Mouse (Mus musculus) forebrain, embryonic 11.5 days (tissue): ENCODE measurements around the gene Gm14180. TPM values are rescaled to one million over a fixed set of nuclear protein-coding genes. Genes with fewer than 3 reads are reported as not detected.
"Not testable (repeated sequence)": the region's sequence is repeated elsewhere in the genome, so short reads cannot be mapped to it uniquely, and the experiment has no call there.

Experiments
- ATAC-seq: fragments of 200-750 bp; cut with Nextera tagmentation; replicated peaks from 2 replicates; pipeline ENCODE4 v1.8.0; 2017; ENCODE audit warnings: moderate TSS enrichment; ENCODE audit not compliant: low FRiP score
- DNase-seq: peaks from one replicate; pipeline ENCODE4 v3.0.0-alpha.2; 2017; ENCODE audit warnings: low spot score
- H3K27ac ChIP-seq: fragments of 300-500 bp; sonication (generic); 2 replicates; pipeline ENCODE4 v1.5.1; 2014; ENCODE audit warnings: low read depth, low read length
- H3K27me3 ChIP-seq: fragments of 300-500 bp; sonication (generic); 2 replicates; pipeline ENCODE4 v1.6.1; 2014; ENCODE audit warnings: mild to moderate bottlenecking, low read length, mixed read lengths; ENCODE audit not compliant: control insufficient read depth, insufficient read depth
- H3K36me3 ChIP-seq: fragments of 300-500 bp; sonication (generic); 2 replicates; pipeline ENCODE4 v1.6.1; 2014; ENCODE audit warnings: mild to moderate bottlenecking, low read length, moderate library complexity, mixed read lengths; ENCODE audit not compliant: control insufficient read depth, insufficient read depth
- H3K4me1 ChIP-seq: fragments of 300-500 bp; sonication (generic); replicated peaks from 2 replicates; pipeline ENCODE4 v1.6.1; 2014; ENCODE audit warnings: low read length, mixed read lengths; ENCODE audit not compliant: control insufficient read depth, insufficient read depth
- H3K4me2 ChIP-seq: fragments of 300-500 bp; sonication (generic); 2 replicates; pipeline ENCODE4 v1.6.1; 2014; ENCODE audit warnings: low read depth, mild to moderate bottlenecking, low read length, moderate library complexity, mixed read lengths; ENCODE audit not compliant: severe bottlenecking
- H3K4me3 ChIP-seq: fragments of 300-500 bp; sonication (generic); 2 replicates; pipeline ENCODE4 v1.5.1; 2014; ENCODE audit warnings: low read depth, low read length
- H3K9ac ChIP-seq: fragments of 300-500 bp; sonication (generic); 2 replicates; pipeline ENCODE4 v1.6.1; 2014; ENCODE audit warnings: low read length
- H3K9me3 ChIP-seq: fragments of 300-500 bp; sonication (generic); 2 replicates; pipeline ENCODE4 v1.6.1; 2016; ENCODE audit warnings: low read length, mixed read lengths; ENCODE audit not compliant: control insufficient read depth
- WGBS: fragments of 180-500 bp; shearing (Covaris S2); extraction: QIAGEN DNeasy Blood & Tissue Kit; methylation state at CpG from one replicate; pipeline ENCODE4 v1.1.7; 2014; 5-methylcytosine and 5-hydroxymethylcytosine counted together
- polyA plus RNA-seq: library from polyadenylated mRNA; unstranded; fragments of >200 nt; fragmentation: Nextera tagmentation; extraction: Ambion mirVana; gene quantifications from 2 replicates; pipeline ENCODE4 v1.2.1, GENCODE M21; 2014

The Gm14180 gene
- not detected in 2 replicates for polyA plus RNA-seq

GRCm38 (mm10) chr11:99734190-99734589 lies at the start of gene Gm14180:
Gm14180 (minus strand) TSS chr11:99734290.
- WGBS, result 74% methylated on average over 2 of the region's 2 CpGs
- DNase-seq (no peak), ATAC-seq (no peak)
- H3K27me3 ChIP-seq, result no peaks in the 10 kb centered on the region
- no peak within 1 kb of the TSS for H3K4me3 ChIP-seq
- no peak within 1 kb of the TSS for H3K4me2 ChIP-seq
- H3K9ac ChIP-seq, result no peak within 1 kb of the TSS
- no peaks in the 10 kb centered on the region for H3K4me1 ChIP-seq
- H3K9me3 ChIP-seq, result no peaks in the 10 kb centered on the region
- H3K27ac ChIP-seq, result no peak within 1 kb of the TSS
- H3K36me3 ChIP-seq, result no peaks in the 10 kb centered on the region

- 88% methylated on average over 2 of the region's 2 CpGs for WGBS
Observed at GRCm38 (mm10) chr11:99780604-99781003, 46.5 kb upstream of the Gm14180 start, which contains the start of gene Krtap4-8. Krtap4-8 (minus strand) TSS chr11:99780704.

GRCm38 (mm10) chr11:99778401-99778800 lies 44.3 kb upstream of the Gm14180 start:
- H3K27me3 ChIP-seq, result no peaks in the 10 kb centered on the region
- H3K4me1 ChIP-seq, result no peaks in the 10 kb centered on the region
- H3K9me3 ChIP-seq, result no peaks in the 10 kb centered on the region
- WGBS, result 51% methylated on average over 7 of the region's 7 CpGs
- H3K4me2 ChIP-seq, result no peak overlapping the region
- H3K4me3 ChIP-seq, result no peak overlapping the region
- DNase-seq, result no peak
- no peak overlapping the region for H3K9ac ChIP-seq
- no peaks in the 10 kb centered on the region for H3K36me3 ChIP-seq
- no peak overlapping the region for H3K27ac ChIP-seq
- no peak for ATAC-seq

More at GRCm38 (mm10) chr11:99780604-99781003, 46.5 kb upstream of the Gm14180 start, which contains the start of gene Krtap4-8:
- DNase-seq (no peak), ATAC-seq (no peak)
- Histone ChIP-seq H3K36me3 (no peaks in the 10 kb centered on the region), H3K27me3 (no peaks in the 10 kb centered on the region), H3K4me3 (no peak within 1 kb of the TSS), H3K4me1 (no peaks in the 10 kb centered on the region), H3K4me2 (no peak within 1 kb of the TSS), H3K9me3 (no peaks in the 10 kb centered on the region), H3K9ac (no peak within 1 kb of the TSS), H3K27ac (no peak within 1 kb of the TSS)

- DNase-seq, H3K9ac ChIP-seq, H3K4me2 ChIP-seq, H3K4me1 ChIP-seq, H3K9me3 ChIP-seq, H3K27me3 ChIP-seq, H3K27ac ChIP-seq, ATAC-seq, H3K4me3 ChIP-seq, H3K36me3 ChIP-seq: not testable (repeated sequence)
Observed at GRCm38 (mm10) chr11:99772813-99773212, 38.7 kb upstream of the Gm14180 start, which contains the start of gene Gm11595. Gm11595 (minus strand) TSS chr11:99772913.

- no peak overlapping the region for H3K9ac ChIP-seq
- H3K36me3 ChIP-seq, result no peaks in the 10 kb centered on the region
- no peaks in the 10 kb centered on the region for H3K9me3 ChIP-seq
- no peaks in the 10 kb centered on the region for H3K4me1 ChIP-seq
- H3K27me3 ChIP-seq, result no peaks in the 10 kb centered on the region
- no peak overlapping the region for H3K4me2 ChIP-seq
- no peak for DNase-seq
- H3K27ac ChIP-seq, result no peak overlapping the region
- WGBS, result 83% methylated on average over 2 of the region's 2 CpGs
- no peak for ATAC-seq
- no peak overlapping the region for H3K4me3 ChIP-seq
Observed at GRCm38 (mm10) chr11:99768410-99768809, 34.3 kb upstream of the Gm14180 start.

GRCm38 (mm10) chr11:99758877-99759276 lies 24.8 kb upstream of the Gm14180 start:
- WGBS, result 90% methylated on average over 1 of the region's 1 CpGs
- Histone ChIP-seq H3K36me3 (no peaks in the 10 kb centered on the region), H3K4me1 (no peaks in the 10 kb centered on the region), H3K9ac (no peak overlapping the region), H3K4me3 (no peak overlapping the region), H3K27me3 (no peaks in the 10 kb centered on the region), H3K9me3 (no peaks in the 10 kb centered on the region), H3K4me2 (no peak overlapping the region), H3K27ac (no peak overlapping the region)
- DNase-seq (peak; percentile 49), ATAC-seq (no peak)

- no peak overlapping the region for H3K4me3 ChIP-seq
- ATAC-seq (no peak), DNase-seq (no peak)
- H3K4me1 ChIP-seq, result no peaks in the 10 kb centered on the region
- H3K4me2 ChIP-seq, result no peak overlapping the region
- H3K9ac ChIP-seq, result no peak overlapping the region
- H3K27ac ChIP-seq, result no peak overlapping the region
- 88% methylated on average over 3 of the region's 3 CpGs for WGBS
- no peaks in the 10 kb centered on the region for H3K27me3 ChIP-seq
- no peaks in the 10 kb centered on the region for H3K9me3 ChIP-seq
- no peaks in the 10 kb centered on the region for H3K36me3 ChIP-seq
Observed at GRCm38 (mm10) chr11:99743985-99744384, 9.9 kb upstream of the Gm14180 start.

- Histone ChIP-seq H3K36me3 (no peaks in the 10 kb centered on the region), H3K4me3 (no peak overlapping the region), H3K4me2 (no peak overlapping the region), H3K9me3 (no peaks in the 10 kb centered on the region), H3K27me3 (no peaks in the 10 kb centered on the region), H3K27ac (no peak overlapping the region), H3K9ac (no peak overlapping the region), H3K4me1 (no peaks in the 10 kb centered on the region)
- DNase-seq (no peak), ATAC-seq (no peak)
- 85% methylated on average over 2 of the region's 2 CpGs for WGBS
Observed at GRCm38 (mm10) chr11:99724061-99724460, 10.0 kb downstream of the Gm14180 start.

- no peak for DNase-seq
- no peaks in the 10 kb centered on the region for H3K9me3 ChIP-seq
- H3K9ac ChIP-seq, result no peak overlapping the region
- H3K4me1 ChIP-seq, result no peaks in the 10 kb centered on the region
- H3K4me3 ChIP-seq, result no peak overlapping the region
- no peaks in the 10 kb centered on the region for H3K36me3 ChIP-seq
- H3K27ac ChIP-seq, result no peak overlapping the region
- no peak for ATAC-seq
- 91% methylated on average over 1 of the region's 1 CpGs for WGBS
- no peak overlapping the region for H3K4me2 ChIP-seq
- no peaks in the 10 kb centered on the region for H3K27me3 ChIP-seq
Observed at GRCm38 (mm10) chr11:99718759-99719158, 15.3 kb downstream of the Gm14180 start.
